Mouse (Mus musculus): ENCODE measurements at regions not wholly inside any gene's neighbourhood (a gene's known extent, or its start where the extent isn't known, plus 50 kb on each side); places are given as distances from the start of the nearest gene placed in this dataset.

DNA sequence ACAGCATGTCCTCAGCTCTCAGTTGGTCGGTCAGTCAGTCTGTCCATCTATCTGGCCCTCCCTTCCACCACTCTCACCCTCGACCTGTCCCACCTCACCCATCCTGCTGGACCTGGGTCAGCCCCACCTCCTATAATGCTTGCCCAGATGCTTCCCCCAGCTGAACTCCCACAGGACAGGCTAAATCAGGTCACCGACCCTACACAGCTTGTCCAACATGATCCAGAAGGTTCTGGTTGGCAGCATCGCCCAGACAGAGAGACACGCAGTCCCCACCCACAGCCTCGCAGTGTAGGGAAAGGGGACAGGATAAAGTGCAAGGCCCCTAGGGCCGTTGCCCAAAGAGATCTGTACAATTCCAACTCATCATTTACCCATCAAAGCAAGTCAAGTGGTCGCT, 97.1 kb upstream of the Slc45a1 start:
- TF ChIP-seq CTCF (conservative IDR thresholded peaks at IDR 0.05; ENCODE audit: low read length) = no peak
- TF ChIP-seq POU5F1 (IDR thresholded peaks at IDR 0.05; ENCODE audit: borderline replicate concordance, low read length) = no peak

All from E14TG2a.4 (cell line).